24 mouse cellular contexts compared by ENCODE assay signal in genomic region chr2:72763454-72763853, GRCm38 (mm10).
DNase-seq lines count a peak whose midpoint lies in the region; ATAC-seq lines count a peak whose summit lies in the region.
"Had no signal": no experiment of that assay in that cellular context is flagged by ENCODE, and none has a peak within 500 bp of the region (broad histone marks: within the 10 kb centered on the region; RNA-seq: fewer than 3 reads in every experiment).

No protein-coding gene starts in this region.

- DNase-seq in CD4-positive, CD25-positive, alpha-beta regulatory T cell, adult 2 months (ENCODE audit: low read depth, low spot score): peak; percentile 17
- peak; percentile 29 to 32 for DNase-seq in B cell, adult 2 months
- no peak for DNase-seq in frontal cortex, postnatal 36 days (ENCODE audit: low spot score in 2 of 2)
- no peak for DNase-seq in cerebellum, adult 9-10 months
- no peak for DNase-seq in frontal cortex, postnatal 14 days (ENCODE audit: low spot score in 2 of 2)
- DNase-seq: adrenal gland, postnatal 25 days; cerebellum, adult 11-12 months; cerebellum, postnatal 36 days; embryo, embryonic 11 days; heart, postnatal 10 days; kidney, adult 2 months; kidney, postnatal 36 days; layer of hippocampus, postnatal 36 days; lung, embryonic 14.5 days; lung, postnatal 14 days; right cerebral cortex, postnatal 4 days; thymus, adult 18-20 months; thymus, postnatal 36 days had no signal

- ATAC-seq in CD4-positive, CD25-positive, alpha-beta regulatory T cell, adult 4 months: no peak
- ATAC-seq in common myeloid progenitor, adult 5-6 weeks (replicated peaks; ENCODE audit: low read depth, poor library complexity, severe bottlenecking): 0 out of 2 replicates have a peak, but pooled peaks have one; percentile 54
- ATAC-seq in megakaryocyte progenitor cell, adult 5-6 weeks (replicated peaks; ENCODE audit: poor library complexity): peak; percentile 60; the same call in 1 of the 2 replicates
- ATAC-seq: forebrain, embryonic 14.5 days; inflammation-experienced regulatory T-cells, adult 6 months; midbrain, embryonic 13.5 days had no signal

Comparison
In these comparisons a context has a peak if more than half of its experiments do, and no peak if none do; other contexts are left out.
1. DNase-seq: peak in CD4-positive, CD25-positive, alpha-beta regulatory T cell, adult 2 months (single experiment) and B cell, adult 2 months (2 of 2); none in frontal cortex, postnatal 36 days (0 of 2), cerebellum, adult 9-10 months (single experiment) and frontal cortex, postnatal 14 days (0 of 2).